Mouse (Mus musculus): ENCODE measurements at regions not wholly inside any gene's neighbourhood (a gene's known extent, or its start where the extent isn't known, plus 50 kb on each side); places are given as distances from the start of the nearest gene placed in this dataset.

DNA sequence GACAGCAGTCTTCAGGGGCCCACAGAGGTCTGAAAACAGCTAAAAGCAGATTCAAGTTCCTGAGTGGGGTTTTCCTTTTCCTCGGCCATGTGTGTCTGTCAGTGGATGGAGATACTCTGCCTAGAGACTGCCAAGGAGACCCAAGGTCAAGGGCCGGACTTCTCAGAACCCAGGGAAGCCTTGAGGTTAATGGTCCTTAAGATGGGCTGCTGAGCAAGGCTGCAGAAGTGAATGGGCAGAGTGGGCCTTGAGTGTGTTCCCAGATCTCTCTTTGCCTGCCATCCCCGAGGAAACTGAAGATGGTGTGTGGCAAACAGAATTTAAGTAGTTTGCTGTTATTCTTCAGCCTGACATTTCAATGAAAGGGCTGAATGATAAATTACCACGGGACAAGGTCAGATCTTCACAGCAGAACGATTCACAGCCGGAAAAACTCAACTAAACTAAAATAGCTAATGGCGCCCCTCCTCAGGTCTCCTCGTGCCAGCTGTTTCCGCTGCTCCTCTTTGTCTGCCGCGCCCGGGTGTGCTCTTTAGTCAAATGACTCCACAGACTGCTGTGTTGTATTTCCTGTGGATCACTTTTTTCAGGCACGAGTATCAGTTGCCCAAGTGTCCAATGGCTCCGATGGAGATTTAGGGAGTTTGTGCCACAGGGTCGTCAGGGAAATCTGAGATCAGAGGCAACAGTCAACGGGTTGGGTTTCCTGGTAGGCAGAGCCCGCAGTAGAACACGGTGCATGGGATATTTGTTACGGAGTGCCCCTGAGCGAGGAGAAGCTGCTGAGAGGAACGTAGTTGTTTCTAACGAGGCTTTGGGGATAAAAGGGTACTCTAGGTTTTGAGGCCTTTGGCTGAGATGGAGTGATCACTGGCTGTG lies 93.5 kb upstream of the Tut7 start:
- DNase-seq (ENCODE audit: low spot score in 2 of 2): no peak

DNA sequence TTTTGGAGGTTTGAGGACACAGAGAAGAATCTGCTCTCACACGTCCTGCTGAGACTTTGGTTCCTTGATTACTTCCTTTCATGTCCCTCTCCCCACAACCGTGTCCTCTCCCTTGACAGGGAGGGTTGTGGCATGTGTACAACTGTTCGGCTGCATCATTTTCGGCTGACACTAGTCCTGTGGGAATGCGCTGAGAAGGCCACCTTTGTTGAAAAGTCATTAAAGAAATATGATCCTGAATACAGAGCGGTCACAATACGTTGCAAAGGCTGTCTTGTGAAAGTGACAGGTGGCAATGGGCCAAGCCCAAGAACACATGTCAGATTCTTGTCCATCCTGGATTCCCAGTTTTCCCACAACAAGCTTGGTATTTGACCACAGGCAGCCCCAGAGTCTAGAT lies 92.8 kb upstream of the Tut7 start:
- no peak for DNase-seq (ENCODE audit: low spot score in 2 of 2)

DNA sequence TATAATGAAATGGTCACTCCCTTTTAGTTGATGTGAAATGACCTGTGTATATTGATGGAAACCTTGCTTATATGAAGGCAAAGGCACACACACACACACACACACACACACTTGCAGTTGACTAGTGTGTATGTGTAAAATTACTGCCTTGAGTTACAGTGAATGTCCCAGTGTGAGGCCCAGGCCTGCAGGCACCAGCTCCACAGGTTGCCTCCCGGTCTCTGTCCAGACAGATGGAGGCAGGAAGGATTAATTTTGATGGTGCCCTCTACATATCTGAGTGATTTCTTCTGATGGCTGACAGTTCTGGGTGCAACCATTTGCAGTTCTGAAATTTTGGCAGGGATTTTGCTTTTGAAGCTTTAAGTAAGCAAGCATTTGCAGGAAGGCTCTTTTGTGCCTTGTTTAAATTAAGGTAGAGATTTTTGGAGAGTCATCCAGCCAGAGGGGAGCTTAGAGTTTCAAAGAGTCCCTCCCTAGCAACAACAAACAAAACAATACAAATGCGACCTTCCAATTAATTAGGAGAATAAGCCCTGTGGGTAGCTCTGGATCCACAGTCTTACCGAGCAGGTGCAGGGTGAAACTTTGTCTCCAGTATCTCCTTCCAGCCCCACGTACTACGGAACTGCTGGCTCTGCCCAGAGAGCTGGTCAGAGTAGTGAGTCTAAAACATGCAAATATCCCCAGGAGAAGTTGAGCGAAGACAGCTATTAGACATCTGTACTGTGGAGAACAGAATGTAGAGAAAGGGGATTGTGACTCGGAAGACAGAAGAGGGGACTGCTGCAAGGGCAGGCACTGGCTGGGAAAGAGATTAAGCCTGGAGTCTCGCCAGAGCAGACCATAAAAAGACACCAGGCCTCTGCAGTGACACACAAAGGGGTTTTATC lies 87.5 kb upstream of the Tut7 start:
- DNase-seq (ENCODE audit: low spot score in 2 of 2): no peak

DNA sequence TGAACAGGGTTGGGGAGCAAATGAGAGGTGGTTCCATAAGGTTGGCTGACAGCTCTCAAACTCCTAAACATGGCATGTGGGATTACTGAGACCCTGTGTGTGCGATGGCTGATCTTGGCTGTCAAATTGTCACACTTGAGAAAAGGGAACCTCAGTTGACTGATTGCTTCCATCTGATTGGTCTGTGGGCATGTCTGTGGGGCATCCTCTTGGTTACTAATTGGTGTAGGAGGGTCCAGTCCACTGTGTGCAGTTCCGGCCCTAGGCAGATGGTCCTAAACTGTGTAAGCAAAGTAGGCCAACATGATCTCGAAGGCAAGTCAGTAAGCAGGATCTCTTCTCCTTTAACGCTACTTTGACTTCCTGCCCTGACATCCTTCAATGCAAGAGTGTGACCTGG lies 86.5 kb upstream of the Tut7 start:
- DNase-seq (ENCODE audit: low spot score in 2 of 2): no peak

DNA sequence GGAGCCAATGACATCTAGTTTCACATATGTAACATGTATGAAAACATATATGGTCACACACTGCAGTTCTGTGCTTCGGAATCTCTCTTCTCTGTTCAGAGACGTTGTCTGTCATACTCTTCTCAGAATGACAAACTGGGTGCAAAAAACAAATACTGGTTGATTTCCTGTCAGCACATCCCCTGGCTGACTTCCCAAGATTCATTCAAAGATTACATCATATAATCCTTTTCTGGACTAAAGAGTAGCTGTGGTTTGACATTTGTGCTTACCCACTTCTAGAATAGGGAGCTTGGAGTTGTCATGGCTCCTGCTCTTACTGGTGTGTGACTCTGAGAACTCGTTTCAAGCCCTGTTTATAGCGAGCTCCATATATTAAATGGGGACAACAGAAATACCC lies 85.8 kb upstream of the Tut7 start:
- no peak for DNase-seq (ENCODE audit: low spot score in 2 of 2)

DNA sequence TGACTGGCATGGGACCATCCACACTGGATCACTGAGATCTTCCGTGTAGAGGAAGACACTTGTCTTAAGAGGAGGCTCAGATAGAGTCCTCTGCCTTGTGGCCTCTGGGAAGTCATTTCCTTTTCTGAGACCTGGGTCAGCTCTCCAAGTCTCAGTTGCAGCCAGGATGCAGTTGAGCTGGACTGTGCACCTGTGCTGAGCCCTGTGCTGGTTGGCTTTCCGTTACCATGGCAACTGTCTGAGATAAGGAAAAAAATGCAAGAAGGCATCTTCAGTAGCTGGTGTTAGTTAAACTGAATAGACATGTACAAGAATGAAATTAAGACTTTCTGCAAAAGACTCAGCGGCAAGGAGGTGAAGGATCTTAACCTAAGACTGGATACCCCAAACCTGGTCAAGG lies 82.5 kb upstream of the Tut7 start:
- no peak for DNase-seq (ENCODE audit: low spot score in 2 of 2)

DNA sequence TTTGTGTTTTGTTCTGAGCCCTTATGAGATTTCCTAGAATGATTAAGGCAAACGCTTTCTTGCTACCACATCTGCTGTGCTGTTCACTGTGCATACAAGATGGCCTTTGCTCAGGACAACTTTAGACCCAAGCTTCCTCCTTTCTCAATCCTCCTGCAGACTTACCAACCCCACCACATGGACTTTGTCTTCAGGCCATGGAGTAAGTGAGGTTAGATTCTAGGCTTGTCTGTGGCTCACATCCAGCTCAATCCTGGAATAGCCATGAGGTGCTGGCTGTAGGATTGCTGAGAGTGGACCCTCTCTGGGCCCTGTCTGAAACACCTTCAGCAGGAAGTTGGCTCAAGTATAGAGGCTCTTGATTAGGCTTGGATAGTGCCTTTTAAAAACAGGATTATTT lies 81.5 kb upstream of the Tut7 start:
- no peak for DNase-seq (ENCODE audit: low spot score in 2 of 2)

DNA sequence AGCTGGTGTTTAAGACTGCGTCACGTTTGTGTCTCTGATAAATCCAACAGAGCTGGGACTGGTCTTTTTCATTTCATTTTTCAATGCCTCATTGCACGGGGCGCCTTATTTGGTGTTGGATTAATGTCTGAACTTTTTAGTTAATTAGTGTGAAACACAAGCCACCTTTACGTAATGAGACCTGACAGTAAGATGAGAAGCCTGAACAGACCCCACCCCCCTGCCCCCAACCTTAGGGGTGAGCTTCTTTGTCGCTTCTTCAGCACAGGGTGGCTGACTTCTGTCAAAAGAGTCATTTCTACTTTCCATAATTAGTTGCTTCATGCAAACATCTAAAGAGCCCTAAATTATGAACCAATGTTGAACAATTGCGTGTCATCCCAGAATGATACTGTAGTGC lies 76.6 kb upstream of the Tut7 start:
- DNase-seq (ENCODE audit: low spot score in 2 of 2): no peak

DNA sequence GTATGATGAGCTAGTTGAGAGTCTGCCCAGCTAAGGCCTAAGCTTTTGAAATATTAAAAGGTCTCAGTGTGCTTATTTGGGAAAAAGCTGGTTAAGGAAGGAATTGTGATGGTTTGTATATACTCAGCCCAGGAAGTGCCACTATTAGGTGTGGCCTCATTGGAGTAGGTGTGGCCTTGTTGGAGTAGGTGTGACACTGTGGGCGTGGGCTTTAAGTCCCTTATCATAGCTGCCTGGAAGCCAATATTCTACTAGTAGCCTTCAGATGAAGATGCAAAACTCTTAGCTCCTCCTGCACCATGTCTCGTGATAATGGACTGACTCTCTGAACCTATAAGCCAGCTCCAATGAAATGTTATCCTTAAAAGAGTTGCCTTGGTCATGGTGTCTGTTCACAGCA lies 72.8 kb upstream of the Tut7 start:
- DNase-seq (ENCODE audit: low spot score in 2 of 2): no peak

DNA sequence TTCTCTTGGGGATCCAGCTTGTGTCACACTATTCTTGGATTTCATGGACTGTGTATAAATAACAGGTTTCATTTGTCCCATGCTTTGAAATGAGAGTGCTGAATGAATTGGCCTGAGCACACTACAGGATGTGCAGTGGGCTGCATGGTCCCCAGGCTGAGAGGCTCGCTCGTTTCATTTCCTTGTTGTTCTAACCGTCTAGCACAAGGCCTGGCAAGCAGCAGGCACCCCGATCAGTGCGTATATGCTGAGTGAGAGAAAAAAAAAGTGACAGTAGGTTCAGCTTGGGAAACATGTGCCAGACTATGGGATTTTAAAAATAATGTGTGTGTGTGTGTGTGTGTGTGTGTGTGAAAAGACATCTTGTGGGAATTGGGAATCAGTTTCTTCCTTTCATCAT lies 71.1 kb upstream of the Tut7 start:
- DNase-seq (ENCODE audit: low spot score in 2 of 2): no peak

DNA sequence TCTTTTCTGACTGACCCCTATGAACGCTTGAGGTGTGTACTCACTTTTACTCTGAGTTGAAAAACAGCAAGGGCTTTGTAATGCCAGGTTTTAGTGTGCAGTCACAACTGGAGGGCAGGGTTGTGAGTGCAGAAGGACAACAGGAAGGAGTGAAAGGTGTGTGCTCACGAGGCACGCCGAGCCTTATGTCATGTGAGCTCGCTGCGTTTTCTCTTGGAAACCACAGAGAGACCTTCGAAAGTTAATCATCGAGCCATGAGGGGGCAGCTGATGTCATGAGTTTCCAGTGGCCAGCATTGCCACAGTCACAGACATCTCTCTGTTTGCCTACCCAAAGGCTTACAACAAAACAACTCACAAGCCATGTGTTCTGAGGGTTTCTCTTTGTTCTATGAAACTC lies 70.0 kb upstream of the Tut7 start:
- no peak for DNase-seq (ENCODE audit: low spot score in 2 of 2)

DNA sequence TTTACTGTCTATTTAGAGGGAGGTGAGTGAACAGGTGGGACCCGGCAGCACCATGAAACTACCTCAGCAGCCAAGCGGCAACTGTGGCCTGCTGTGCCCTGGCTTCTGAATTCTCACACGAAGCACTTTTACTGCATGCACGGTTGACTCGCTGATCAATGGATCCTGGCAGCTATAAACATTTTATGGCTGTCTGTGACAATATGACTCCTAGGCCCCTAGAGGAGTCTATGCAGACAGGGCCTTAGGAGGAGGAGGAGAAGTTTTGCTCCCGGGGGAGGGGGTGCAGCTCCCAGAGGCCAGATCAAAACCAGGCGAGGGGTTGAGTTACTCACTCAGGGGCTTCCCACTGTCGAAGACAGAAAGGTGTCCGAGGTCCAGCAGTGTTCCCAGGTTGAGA lies 69.4 kb upstream of the Tut7 start:
- no peak for DNase-seq (ENCODE audit: low spot score in 2 of 2)

DNA sequence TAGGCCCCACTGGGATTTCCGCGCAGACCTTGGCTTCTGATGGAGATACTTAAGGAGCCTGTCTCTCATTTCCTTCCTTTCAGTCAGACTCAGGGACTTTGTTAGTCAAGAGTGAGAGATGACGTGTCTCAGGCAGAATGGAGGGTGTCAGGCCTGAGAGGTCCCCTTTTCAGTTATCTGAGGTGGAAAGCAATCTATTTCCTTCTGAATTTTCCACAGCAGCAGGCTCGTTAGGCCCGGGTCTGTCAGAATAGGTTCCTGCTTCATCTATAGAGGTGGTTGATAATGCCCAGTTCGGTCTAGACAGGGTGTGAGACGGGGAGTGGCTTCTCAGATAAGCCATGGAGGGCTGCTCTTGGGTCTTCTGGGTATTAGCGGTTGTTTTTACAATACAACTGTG lies 68.8 kb upstream of the Tut7 start:
- no peak for DNase-seq (ENCODE audit: low spot score in 2 of 2)

DNA sequence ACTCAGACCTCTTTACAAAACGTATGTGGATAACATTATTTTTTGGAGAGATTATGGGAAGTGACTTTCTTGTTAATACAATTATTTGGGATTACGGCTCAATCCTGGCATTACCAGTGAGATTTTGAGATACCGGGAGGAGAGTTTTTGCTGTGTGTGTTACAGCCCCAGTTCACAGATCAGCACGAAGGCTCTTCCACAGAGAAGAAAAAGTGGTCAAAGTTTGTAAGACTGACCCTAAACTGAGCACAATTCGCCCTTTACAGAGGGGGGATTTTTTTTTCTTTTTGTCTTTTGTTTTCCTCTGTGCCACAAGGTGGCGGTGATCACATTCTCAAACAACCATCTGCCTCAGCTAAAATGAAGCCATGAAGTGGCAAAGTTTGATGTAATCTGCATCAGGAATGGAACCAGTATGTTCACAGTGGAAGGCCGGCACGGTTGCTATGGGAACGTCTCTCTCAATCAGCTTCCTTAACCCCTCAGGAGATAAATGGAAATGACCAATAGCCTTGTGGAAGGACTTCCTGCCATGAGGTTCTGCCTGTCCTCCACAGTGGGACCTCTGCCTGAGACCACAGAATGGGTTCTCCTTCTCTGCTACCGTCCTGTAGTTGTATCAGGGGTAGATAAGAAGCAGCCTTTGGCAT lies 66.6 kb upstream of the Tut7 start:
- DNase-seq (ENCODE audit: low spot score in 2 of 2): peak; percentile 20 to 26

DNA sequence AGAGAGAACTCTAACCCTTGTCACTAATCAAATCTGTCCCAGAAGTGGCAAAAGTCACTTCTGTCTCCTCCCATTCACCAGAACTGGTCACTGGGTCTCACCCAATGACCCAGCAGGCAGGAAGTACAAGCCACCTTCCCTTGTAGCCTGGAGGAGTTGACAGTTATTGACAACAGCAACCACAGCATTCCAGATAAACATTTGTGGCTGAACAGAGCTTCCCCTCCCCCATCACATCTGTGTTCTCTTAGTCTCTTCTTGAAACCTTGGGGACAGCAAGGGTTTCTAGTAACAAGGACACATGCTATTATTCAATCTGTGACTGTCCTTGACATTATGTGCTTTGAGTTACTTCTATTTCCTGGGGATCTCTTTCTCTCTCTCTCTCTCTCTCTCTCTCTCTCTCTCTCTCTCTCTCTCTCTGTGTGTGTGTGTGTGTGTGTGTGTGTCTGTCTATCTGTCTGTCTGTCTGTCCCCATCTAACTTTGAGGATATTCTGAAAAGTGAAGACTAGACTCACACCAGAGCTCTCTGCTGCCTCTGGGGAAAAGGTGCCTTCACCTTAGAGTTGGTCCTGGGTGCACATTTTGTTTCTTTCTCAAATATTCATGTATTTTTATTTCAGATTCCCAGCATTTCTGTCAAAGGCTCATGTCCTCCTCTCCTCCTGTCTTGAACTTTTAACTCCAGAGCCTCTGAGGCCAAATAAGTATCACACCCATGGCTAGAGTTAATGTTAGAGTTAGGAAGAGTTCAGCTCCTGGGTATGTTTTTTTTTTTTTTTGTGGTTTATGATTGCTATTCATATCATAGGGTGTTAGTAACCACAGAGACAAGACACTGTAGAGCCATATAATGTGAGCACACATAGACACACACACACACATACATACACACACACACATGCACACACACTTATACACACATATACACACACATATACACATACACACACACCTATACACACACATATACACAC lies 65.4 kb upstream of the Tut7 start:
- DNase-seq (ENCODE audit: low spot score in 2 of 2): no peak

DNA sequence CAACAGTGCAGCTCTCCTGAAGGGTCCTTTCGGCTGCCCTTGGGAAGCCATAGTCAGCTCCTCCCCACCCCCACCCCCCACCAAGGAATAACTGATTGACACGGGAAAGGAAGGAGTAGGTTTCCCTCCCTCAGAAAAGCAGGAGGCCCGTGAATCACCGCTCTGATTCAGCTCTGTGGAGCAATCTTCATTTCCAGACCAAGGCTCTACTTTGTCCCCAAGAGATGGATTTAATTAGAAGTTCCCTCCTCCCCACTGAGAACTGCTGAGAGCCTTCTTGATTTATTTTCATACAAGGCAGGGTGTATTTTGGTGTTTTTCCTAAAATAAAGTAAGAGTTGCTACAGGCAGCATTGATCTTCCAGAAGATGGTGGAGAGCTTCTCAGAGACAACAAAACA lies 64.4 kb upstream of the Tut7 start:
- no peak for DNase-seq (ENCODE audit: low spot score in 2 of 2)

DNA sequence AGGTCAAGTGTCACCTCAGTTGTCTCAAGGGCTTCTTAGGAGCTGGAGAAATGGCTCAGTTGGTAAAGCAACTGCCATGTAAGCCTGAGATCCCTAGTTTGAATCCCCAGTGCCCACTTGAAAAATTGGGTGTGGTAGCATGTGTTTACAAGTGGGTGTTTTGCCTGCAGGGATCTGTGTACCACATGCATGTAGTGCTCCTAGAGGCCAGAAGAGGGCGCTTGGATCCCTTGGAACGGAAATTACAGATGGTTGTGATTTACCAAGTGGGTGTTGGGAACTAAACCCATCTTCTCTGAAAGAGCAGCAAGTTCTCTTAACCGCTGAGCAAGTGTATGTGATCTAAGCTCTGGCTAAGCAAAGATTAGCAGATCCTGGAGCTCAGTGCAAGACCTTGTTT lies 63.6 kb upstream of the Tut7 start:
- no peak for DNase-seq (ENCODE audit: low spot score in 2 of 2)

DNA sequence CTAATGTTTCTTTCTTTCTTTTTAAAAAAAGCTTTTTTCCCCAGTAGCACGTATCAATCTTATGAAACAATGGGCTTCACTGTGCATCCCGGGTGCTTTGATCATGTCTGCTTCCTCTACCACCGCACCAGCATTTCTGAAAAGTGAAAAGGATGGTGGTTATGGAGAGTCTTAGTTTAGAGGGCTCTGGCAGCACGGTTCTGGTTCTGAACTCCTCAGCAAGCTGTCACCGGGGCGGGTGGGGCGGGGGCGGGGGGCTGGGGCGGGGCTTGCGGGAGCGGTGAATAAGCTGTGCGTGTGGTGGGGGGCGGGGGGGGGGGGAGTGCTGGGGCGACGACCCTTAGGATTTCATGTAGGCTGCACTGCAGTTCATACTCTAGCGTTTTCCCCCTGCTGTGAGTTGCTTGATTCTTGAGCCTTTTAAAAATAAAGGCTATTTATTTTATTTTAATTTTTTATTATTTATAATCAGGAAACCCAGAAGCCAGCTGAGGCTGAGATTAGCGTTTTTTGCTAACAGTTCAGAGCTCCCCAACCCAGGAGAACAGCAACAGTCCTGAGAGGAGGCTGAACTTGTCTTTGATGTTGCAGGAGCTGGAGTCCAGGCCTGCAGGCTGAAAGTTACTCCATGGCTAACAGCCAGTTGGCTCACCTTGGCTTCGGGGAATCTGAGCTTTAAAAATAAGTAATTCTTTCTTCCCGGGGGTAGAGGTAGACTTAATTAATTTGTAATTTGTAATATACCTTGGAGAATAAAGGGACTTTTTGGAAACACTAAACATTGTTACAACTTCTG lies 59.2 kb upstream of the Tut7 start:
- no peak for DNase-seq (ENCODE audit: low spot score in 2 of 2)

DNA sequence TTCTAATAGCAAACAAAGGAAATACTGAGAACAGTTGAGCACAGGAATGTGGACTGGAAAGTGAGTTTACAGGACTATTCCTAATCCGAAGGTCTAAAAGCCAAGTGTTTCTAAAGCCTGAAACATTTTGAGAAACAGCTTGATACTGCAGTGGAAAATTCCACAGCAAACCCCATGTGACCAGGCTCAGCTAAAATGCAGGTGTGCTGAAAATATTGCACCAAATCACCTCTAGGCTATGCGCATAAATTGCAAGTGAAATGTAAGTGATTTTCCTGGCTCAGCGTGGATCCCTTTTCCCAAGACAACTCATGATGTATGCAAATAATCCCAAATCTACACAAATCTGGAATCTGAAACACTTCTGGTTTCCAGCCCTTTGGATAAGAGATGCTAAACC lies 57.1 kb upstream of the Tut7 start:
- DNase-seq (ENCODE audit: low spot score in 2 of 2): no peak

DNA sequence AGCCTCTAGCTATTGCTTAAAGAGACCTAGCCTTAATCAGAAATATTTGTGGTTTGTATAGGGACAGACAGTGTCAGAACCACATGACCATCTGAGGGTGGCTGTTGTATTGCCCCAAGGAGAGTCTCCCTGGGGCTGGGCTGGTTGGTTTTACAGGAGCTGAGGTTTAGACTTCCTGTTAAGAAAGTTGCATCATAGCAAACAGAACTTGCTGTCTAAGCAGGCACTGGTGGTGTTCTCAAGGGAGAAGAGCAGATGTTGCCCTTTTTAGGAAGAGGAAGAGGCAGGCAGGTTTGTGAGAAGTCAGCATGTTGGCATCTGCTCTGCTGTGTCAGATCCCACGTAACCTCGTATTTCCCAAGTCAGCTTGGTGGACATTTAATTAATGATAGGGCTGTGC lies 52.7 kb upstream of the Tut7 start:
- DNase-seq (ENCODE audit: low spot score in 2 of 2): peak in 1 of 2 experiments; percentile 11

All from urinary bladder, postnatal 36 days (tissue).